Mouse (Mus musculus): ENCODE measurements around the gene Catsperg1.
"Not testable (repeated sequence)": the region's sequence is repeated elsewhere in the genome, so short reads cannot be mapped to it uniquely, and the experiment has no call there.

The Catsperg1 gene

DNA sequence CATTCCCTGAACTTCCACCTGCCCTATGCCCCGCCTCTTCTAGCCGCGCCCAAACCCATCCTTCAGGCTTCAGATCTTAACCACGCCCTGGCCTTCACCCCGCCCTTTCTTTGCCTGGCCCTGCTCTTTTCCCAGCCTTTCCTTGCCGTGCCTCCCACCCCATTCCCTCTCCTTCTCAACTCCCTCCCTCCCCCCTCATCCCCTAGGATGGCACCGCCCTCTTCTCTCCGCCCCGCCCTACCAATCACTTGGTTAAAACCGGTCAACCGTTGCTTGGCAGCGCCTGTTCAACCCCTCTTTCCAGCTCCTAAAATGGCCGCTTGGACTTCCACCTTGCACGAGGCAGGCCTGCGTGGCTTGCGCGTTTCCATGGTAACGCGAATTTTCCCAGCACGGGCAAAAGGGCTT lies at the start of gene Catsperg1:
Gene Catsperg1, minus strand, starts transcription at position 361 of the 408 bp plus-strand sequence.
- ATAC-seq (ENCODE audit: insufficient number of reproducible peaks, low FRiP score, low TSS enrichment), result no peak

DNA sequence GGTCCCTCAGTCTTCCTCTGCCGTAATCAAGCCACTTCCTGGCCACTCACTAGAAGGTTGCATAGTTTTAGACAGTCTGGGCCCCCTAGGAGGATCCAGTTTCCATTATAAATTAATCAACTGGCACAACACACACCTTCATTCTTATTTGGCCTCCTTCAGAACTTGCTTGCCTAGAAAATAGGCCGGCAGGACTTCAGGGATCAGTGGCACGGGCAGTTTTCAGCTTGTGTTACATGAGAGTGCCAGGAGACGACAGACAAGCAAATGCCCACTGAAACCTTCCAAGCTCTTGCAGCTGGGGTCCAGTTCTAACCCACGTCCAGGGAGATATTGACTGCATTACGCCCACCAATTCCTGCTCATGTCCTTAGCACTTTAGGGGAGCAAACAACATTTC lies 48.3 kb upstream of the Catsperg1 start:
- no peak for ATAC-seq (ENCODE audit: insufficient number of reproducible peaks, low FRiP score, low TSS enrichment)

DNA sequence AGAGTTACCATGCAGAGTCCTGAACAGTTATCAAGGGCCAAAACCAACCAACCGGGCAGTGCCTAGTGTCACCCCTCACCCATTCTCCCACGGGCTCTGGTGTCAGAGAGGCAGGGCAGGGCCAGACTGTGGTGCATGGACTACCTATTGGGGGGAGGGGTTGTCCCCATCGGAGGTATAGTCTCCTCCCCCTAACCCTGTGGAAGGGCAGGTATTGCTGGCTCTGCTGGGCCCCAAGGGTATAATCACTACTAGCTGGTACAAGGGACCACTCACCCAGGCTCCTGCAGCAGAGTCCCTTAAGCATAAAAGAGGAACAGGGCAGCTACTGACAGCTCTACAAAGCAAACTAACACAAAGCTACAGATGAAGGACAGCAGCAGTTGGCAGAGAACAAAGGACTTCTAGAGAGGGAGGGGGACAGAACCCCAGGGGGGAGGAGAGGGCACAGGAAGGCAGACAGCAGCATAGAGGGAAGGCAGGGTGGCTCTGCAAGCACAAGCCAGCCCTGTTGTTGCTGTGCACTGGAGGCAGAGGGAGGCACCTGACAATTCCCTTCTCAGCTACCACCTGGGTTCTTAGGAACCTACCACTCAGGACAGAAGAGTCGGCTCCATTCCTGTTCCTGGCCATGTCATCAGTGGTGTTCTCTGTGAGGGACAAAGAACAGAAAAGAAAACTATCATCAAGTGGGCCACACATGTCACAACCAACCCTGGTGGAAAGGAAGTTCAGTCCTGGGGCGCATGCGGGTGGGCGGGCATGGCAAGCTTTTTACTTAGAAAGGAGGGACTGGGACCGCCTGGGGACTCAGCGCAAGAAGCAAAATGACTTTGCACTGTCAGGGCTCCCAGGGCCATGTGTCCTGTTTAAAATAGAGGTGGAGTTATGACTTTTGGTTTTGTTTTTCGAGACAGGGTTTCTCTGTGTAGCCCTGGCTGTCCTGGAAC lies 46.2 kb upstream of the Catsperg1 start:
- no peak for ATAC-seq (ENCODE audit: insufficient number of reproducible peaks, low FRiP score, low TSS enrichment)

DNA sequence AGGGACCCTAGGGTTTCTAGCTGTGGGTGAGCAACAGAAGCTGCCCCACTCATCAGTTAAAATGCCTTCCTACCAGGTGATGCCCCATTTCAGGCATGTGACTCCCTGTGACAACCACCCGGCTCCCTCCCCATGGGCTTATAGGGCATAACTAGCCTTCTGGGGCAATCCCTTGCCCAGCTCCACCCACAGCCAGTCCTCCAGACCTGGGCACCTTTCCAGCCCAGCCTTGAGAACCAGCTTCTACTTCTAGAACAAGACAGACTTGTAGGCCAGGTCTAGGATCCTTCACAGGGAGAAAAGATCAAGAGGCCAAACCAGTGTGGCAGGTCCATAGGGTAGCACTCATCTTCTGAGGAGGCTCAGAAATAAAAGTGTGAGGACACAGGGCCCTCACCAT lies 43.5 kb upstream of the Catsperg1 start:
- no peak for ATAC-seq (ENCODE audit: insufficient number of reproducible peaks, low FRiP score, low TSS enrichment)

DNA sequence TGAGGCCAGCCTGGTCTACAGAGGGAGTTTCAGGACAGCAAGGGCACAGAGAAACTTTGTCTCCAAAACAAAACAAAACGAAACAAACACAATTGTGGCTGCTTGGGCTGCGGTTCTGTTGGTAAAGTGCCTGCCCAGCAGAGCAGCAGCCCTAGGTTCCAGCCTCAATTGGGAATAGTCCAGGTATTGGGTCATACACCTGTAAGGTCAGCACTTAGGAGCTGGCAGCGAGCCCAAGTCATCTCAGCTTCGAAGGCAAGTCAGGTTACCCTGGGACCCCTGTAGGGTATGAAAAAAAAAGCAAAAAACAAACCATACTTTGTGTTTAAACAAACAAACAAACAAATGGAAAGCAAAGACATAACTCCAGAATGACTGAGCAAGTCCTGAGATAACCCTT lies 42.0 kb upstream of the Catsperg1 start:
- ATAC-seq (ENCODE audit: insufficient number of reproducible peaks, low FRiP score, low TSS enrichment), result no peak

DNA sequence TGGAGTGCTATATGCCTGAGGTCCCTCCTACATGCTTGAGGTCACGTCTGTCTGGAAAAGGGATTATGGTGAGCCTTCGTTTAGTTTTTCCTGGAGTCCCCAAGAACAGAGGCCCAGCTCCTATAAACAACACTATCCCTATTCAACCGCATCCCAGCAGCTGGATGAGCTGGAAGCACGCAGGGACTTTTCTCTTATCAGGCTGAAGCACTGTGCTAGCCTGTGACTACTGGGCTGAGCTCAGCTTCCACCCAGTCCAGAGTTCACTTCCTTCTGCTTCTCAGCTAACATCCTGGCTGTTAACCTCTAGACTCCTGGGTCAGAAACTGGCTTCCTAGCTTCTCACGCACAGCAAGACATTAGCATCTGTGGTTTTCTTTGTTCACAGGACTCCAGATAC lies 40.0 kb upstream of the Catsperg1 start:
- no peak for ATAC-seq (ENCODE audit: insufficient number of reproducible peaks, low FRiP score, low TSS enrichment)

DNA sequence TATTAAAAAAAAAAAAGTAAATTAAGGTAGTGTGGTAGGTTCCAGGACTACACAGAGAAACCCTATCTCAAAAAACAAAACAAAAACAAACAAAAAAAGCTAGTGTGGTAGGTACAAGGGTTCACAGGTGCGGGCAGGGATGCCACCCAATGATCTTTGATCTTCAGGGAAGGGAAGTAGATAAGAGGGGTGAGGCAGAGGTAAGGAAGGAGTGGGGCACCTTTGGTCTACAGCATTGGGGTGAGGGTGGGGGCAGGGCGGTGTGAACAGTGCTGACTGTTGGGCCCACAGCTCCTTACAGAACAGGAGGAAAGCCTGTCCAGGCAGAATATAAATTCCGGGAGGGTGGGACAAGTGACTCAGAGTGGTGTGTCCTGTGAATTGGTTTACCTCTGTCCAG lies 37.3 kb upstream of the Catsperg1 start:
- ATAC-seq (ENCODE audit: insufficient number of reproducible peaks, low FRiP score, low TSS enrichment), result no peak

DNA sequence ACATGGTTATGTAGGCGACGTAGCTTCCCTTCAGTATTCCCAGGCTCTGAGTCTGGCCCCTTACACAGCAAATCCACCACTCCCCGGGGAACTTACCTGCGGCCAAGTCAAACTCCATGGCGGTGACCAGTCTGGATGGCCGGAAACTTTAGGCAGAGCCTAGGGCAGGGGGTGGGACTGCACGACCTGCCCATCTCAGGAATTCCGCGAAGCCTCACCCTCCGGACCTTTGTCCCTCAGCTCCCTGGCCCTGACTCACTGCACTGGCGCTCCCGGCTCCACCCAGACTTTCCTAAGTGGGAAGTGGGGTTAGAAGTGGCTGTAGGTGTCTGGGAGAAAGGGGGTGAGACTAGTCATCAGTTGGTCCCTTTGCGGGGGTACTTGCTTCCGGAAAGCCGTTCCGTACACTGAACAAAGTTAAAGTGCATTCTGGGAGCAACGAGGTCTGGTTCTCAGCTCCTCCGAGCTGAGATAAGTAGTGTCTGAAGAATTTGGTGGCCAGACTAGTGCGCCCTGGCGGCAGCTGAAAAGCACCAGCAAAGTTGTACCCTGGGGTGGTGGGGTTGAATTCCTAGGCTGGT lies 34.5 kb upstream of the Catsperg1 start, which contains the start of gene 2200002D01Rik:
Gene 2200002D01Rik, minus strand, starts transcription at position 206 of the 581 bp plus-strand sequence.
- ATAC-seq (ENCODE audit: insufficient number of reproducible peaks, low FRiP score, low TSS enrichment), result no peak

DNA sequence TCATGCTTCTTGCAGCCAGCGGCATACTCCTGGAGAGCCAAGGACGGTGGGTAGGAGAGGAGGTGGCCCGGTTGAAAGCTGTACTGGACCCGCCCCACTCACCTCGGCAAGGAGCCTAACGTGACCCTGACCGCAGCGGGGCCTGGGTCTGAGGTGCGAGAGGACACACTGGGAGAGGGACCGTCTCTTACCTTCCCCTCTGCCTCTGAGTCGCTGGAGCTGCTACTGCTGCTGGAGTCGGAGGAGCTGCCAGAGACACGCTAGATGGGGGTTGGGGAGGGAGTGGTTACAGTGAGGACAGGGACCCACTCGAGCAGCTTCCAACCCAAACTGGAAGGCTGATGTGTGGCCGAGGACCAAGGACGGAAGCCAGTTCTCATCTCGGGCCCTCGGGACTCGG lies 33.9 kb upstream of the Catsperg1 start:
- no peak for ATAC-seq (ENCODE audit: insufficient number of reproducible peaks, low FRiP score, low TSS enrichment)

DNA sequence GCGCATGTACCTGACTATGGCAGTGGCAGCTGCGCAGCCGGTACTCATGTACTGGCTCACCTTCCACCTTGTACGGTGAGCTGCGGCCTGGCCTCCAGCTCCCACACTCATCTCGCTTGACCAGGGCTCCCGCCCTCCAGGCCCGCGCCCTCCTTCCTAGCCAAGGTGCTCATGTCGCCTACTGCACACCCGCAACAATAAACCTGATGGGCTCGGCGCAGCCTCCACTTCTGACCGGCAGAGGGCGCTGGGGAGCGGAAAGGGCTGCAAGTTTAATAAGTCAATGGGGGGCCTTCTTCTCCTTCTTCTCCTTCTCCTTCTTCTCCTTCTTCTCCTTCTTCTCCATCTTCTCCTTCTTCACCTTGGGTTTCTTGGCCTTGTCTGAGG lies 33.5 kb upstream of the Catsperg1 start:
- ATAC-seq (ENCODE audit: insufficient number of reproducible peaks, low FRiP score, low TSS enrichment), result no peak

DNA sequence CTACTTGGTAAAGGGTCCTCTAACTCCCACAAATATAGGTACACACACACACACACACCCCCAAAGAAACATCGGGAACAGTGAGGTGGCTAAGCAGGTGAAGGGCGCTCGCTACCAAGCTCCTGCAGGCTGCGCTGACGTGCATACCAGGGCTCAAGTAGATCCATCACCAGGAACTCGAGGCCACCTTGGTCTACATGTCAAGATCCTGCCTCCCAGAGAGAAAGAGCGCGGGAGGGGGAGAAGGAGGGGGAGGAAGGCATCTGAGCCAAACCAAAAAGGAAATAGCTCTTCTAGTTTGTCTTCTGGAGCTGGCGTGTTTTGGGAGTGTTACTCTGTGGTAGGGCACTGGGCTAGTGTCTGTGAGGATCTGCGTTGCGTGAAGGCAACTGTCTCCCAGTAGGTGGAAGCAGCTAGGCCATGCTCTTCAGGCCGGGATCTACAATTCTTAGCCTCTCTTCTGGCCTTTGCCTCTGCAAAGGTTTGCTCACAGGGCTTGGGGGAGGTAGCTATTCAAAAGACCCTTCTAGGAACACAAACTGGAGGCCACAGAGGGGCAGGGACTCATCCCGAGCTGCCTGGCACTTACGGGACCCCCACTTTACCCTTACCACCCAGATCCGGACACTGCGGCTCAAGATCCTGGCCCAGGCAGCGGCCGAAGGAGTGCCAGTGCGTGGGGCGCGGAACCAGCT lies 32.9 kb upstream of the Catsperg1 start:
- ATAC-seq (ENCODE audit: insufficient number of reproducible peaks, low FRiP score, low TSS enrichment), result no peak

DNA sequence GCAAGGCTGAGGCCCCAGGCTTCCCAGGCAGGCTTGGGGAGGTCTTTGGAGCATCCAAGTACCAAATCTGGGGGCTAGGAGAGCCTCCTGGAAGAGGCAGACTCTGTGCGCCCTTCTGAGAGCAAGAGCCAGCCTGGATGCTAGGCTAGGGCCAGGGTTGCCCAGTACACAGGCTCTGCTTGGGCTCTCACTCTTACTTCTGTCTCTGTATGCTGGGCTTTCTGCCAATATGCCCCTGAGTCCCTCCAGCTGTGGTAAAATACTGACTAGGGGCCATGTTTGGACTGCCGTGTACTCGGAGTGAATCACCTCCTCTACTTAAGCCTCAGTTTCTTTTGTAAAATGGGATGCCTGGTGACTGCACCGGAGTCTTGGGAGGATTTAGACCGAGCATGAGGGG lies 32.2 kb upstream of the Catsperg1 start:
- no peak for ATAC-seq (ENCODE audit: insufficient number of reproducible peaks, low FRiP score, low TSS enrichment)

DNA sequence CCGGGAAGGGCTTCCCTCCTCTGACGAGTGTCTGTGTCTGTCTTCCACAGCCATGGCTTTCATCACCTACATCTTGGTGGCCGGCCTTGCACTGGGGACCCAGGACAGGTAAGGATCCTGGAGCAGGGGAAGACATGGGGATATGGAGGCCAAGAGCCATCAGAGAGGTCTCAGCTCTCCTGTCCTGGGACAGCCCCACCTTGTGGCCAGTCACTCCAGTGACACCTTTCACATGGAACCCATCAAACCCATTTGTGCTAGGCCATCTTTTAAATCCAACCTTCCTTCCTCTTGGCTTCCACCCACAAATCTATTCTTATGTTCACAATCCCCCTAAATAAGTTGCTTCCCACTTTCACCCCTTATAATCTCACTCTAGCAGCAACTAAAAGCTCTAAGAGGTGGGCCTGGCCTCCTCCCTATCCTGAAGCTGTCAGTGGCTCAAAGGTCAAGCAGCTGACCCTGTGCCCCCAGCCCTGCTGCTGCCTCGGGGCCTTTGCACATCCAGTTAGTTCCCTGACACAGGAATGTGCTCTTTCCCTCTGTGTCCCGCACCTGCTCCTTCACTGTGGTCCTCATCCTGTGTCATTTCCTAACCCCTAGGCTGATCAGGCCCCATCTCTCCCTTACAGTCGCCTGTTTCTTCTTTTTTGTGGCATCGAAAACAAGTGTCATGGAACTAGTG lies 31.0 kb upstream of the Catsperg1 start:
- no peak for ATAC-seq (ENCODE audit: insufficient number of reproducible peaks, low FRiP score, low TSS enrichment)

DNA sequence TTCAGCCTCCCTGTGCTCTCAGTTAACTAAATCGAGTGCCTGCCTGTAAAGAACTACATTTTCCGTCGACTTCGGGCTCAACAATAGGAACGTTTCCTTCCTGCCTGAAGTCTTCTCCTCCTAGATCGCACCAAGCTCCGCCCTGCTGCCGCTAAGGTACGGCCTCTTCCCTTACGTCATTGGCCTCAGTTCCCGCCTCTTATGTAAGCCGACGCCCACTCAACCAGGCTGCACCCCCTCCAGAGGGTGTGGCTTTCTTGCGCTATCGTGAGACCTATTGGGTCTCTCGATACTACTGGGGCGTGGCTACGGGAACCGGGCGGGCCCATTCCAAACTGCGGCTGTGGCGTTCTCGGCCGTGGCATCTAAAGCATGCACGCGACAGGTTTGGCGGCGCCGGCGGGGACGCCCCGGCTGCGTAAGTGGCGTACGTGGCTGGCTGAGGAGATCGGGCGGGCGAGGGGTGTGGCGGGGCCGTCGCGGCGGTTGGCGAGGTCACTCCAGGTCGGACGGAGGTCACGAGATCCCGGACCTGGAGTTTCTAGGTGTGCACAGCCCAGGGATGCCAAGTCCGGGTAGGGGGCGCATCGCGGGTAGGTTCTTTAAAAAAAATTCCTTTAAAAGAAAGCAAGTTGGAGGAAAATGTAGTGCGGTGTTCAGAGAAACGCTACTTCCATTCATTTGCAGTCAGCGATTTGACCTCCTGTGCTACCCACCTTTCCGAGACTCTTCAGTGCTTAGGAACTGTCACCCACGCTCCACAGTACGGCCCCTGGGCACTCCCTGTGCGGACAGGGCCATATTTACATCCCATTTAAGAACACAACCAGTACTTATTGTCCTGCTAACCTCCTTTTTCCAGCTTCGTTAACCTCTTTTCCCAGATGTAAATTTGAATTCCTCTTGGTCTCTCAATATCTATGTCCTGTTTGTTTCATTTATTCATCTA lies 24.5 kb upstream of the Catsperg1 start, which contains the start of gene Yif1b:
Gene Yif1b, plus strand, starts transcription at position 311 of the 949 bp plus-strand sequence.
- ATAC-seq (ENCODE audit: insufficient number of reproducible peaks, low FRiP score, low TSS enrichment), result peak; percentile 96

DNA sequence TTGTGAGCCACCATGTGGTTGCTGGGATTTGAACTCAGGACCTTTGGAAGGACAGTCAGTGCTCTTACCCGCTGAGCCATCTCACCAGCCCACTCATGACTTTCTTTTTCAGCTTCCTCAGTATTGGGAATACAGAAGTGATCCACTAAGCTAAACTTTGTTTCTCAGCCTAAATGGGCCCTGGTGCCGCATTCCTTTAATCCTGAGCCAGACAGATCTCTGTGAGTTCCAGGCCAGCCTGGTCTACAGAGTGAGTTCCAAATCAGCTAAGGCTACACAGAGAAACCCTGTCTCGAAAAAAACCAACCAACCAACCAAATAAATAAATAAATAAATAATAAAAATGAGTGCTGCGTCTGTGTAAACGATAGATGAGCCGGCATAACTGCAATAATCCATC lies 23.8 kb upstream of the Catsperg1 start:
- ATAC-seq (ENCODE audit: insufficient number of reproducible peaks, low FRiP score, low TSS enrichment), result not testable (repeated sequence)

DNA sequence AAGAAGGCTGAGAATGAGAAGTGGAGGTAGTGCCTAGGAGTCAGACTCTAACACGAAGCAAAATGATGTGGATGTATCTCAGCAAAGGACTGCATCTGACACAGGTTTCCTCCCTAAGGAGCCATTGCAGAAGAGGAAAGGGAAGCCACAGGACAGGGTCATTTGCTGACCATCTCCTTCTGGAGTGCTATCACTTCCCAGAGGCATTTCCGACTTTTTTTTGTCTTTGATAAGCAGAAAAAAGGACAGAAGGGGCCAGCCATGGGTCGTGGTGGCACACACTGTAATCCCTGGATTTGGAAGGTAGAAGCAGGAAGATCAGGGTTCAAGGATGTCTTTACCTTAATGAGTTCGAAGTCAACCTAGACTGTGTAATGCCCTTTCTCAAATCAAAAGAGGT lies 22.8 kb upstream of the Catsperg1 start:
- no peak for ATAC-seq (ENCODE audit: insufficient number of reproducible peaks, low FRiP score, low TSS enrichment)

DNA sequence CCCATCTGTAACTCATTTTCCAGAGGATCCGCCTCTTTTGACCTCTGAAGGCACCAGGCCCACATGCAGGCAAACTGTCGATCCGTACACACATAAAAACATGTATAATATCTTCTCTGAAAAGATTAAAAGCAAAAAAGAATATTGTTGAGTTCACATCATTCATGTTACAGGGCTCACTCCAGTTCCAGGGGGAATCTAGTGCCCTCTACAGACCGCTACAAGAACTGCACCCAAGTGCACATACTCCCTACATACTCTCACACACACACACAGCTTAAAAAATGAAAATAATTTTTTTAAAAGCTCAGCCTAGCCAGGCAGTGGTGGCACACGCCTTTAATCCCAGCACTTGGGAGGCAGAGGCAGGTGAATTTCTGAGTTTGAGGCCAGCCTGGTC lies 20.8 kb upstream of the Catsperg1 start:
- ATAC-seq (ENCODE audit: insufficient number of reproducible peaks, low FRiP score, low TSS enrichment), result no peak

DNA sequence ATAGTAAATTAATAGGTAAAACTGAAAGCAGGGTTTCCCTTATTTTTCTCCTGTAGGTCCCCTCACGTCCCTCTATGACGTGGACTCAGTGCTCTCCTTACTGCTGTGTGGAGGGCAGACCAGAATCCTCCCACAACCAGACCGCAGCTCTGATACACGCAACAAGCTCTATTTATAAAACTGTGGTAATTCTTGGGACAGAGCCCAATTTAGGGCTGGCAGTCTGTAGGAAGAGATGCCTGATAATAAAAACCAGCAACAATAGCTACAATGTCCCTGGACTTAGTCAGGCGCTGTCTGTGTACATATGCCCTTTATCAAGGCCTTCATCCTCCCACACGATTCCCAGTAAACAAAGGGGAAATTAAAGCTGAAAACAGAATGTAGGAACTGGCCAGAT lies 19.9 kb upstream of the Catsperg1 start:
- no peak for ATAC-seq (ENCODE audit: insufficient number of reproducible peaks, low FRiP score, low TSS enrichment)

DNA sequence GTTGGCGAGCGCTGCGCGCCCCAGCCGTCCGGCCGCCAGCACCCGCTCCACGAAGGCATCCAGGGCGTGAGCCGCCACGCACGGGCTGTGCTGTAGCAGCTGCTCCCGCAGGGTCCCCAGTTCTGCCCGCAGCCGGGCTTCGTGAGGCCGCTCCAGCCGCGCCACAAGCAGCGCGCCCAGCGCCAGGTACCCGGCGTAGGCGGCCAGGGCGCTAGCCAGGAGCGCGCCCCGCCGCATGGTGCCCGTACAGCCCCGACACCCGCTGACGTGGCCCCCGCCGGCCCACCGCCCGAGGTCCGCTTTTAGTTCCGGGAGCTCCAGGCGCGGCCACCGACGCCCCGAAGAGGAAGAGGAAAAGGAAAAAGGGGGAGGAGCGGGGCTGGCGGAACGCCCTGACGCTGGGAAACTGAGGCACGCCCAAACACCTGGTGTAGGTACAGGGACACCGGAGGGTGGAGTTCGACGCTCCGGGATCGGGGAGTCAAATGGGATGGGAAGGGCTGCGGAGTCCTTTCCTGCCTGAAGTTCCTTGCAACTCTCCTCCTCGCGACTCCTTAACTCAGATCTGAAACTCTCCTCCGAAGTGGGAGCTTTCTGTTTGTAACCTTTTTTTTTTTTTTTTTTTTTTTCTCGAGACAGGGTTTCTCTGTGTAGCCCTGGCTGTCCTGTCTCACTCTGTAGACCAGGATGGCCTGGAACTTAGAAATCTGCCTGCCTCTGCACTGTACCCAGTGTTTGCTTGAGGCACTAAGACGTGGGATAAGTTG lies 18.6 kb upstream of the Catsperg1 start, which contains the start of gene Kcnk6:
Gene Kcnk6, minus strand, starts transcription at position 269 of the 767 bp plus-strand sequence.
- ATAC-seq (ENCODE audit: insufficient number of reproducible peaks, low FRiP score, low TSS enrichment), result no peak
